Mouse (Mus musculus) liver, postnatal 0 days (tissue): ENCODE measurements around the gene Dnpep.

Source experiments
- CTCF ChIP-seq: sonication (generic); IDR thresholded peaks from 2 replicates; pipeline ENCODE4 v1.5.1; 2016; ENCODE audit warnings: antibody characterized with exemption, low read depth
- EP300 ChIP-seq: IDR thresholded peaks from 2 replicates; pipeline ENCODE4 v1.6.1; 2016; ENCODE audit warnings: antibody characterized with exemption, low read depth, mild to moderate bottlenecking

DNA sequence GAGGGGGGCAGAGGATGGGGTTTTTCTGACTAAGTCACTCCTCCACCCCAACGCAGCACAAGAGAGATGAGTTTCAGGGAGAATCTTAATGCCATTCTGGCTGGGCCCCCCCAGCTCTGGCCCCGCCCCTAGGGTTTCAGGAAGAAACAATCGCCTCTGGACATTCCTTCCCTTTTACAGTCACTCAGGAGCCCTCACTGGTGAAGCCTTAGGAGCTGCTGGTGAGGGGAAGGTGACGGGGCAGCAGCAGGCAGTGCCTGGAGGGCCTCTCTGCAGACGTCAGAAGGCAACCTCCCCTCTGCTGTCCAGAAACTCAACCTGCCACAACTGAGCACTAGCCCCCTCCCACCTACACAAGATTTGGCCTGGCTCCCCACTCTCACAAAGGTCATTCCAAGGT is 31.5 kb upstream of the Dnpep start:
- TF ChIP-seq CTCF (no peak), EP300 (no peak)
